ENCODE assay signal across 16 mouse cellular contexts in genomic region chr16:35113496-35113895, GRCm38 (mm10).
"Had no signal": no experiment of that assay in that cellular context is flagged by ENCODE, and none has a peak within 500 bp of the region (broad histone marks: within the 10 kb centered on the region; RNA-seq: fewer than 3 reads in every experiment).

No protein-coding gene starts in this region.

- H3K9me3 ChIP-seq: neural tube, embryonic 13.5 days; neural tube, embryonic 15.5 days; stomach, embryonic 15.5 days had no signal

- H3K9ac ChIP-seq: neural tube, embryonic 13.5 days; neural tube, embryonic 15.5 days; stomach, embryonic 15.5 days had no signal

- H3K27ac ChIP-seq: neural tube, embryonic 13.5 days; neural tube, embryonic 15.5 days; stomach, embryonic 15.5 days; stomach, postnatal 0 days had no signal

- H3K36me3 ChIP-seq: neural tube, embryonic 13.5 days; neural tube, embryonic 15.5 days; stomach, embryonic 15.5 days had no signal

- H3K4me2 ChIP-seq: neural tube, embryonic 13.5 days; neural tube, embryonic 15.5 days; stomach, embryonic 15.5 days had no signal

- H3K4me3 ChIP-seq: neural tube, embryonic 13.5 days; neural tube, embryonic 15.5 days; stomach, embryonic 15.5 days had no signal

- H3K27me3 ChIP-seq: neural tube, embryonic 13.5 days; neural tube, embryonic 15.5 days; stomach, embryonic 15.5 days had no signal

- DNase-seq: retina, postnatal 1 day; right cerebral cortex, adult 18-20 months; right cerebral cortex, postnatal 14 days; right cerebral cortex, postnatal 25 days; right cerebral cortex, postnatal 4 days; spleen, adult 18-20 months; thymus, adult 18-20 months; thymus, adult 2 months; thymus, postnatal 14 days; thymus, postnatal 25 days; thymus, postnatal 36 days; thymus, postnatal 4 days had no signal
